20 mouse cellular contexts compared by ENCODE assay signal in genomic region chr2:136456468-136456867, GRCm38 (mm10). TPM values are rescaled to one million over a fixed set of nuclear protein-coding genes. Genes with fewer than 3 reads are reported as not detected.
DNase-seq lines count a peak whose midpoint lies in the region; ATAC-seq and TF ChIP-seq lines count a peak whose summit lies in the region.
"Had no signal": no experiment of that assay in that cellular context is flagged by ENCODE, and none has a peak within 500 bp of the region (broad histone marks: within the 10 kb centered on the region; RNA-seq: fewer than 3 reads in every experiment).

No protein-coding gene starts in this region.

- no peak overlapping the region for H3K4me3 ChIP-seq in kidney, embryonic 14.5 days (ENCODE audit: low read length)
- no peak overlapping the region for H3K4me3 ChIP-seq in liver, embryonic 11.5 days (ENCODE audit: low read depth, low read length)
- H3K4me3 ChIP-seq in liver, postnatal 0 days (ENCODE audit: low read depth, low read length), result no peak overlapping the region
- H3K4me3 ChIP-seq in forebrain, embryonic 10.5 days, result no peak overlapping the region

- no peaks in the 10 kb centered on the region for H3K27me3 ChIP-seq in kidney, embryonic 14.5 days (ENCODE audit: control insufficient read depth, insufficient read depth, low read length)
- no peaks in the 10 kb centered on the region for H3K27me3 ChIP-seq in liver, embryonic 11.5 days (replicated peaks; ENCODE audit: control insufficient read depth, insufficient read depth, low read length)
- H3K27me3 ChIP-seq in liver, postnatal 0 days (ENCODE audit: insufficient read depth, low read length), result no peaks in the 10 kb centered on the region
- no peaks in the 10 kb centered on the region for H3K27me3 ChIP-seq in forebrain, embryonic 10.5 days (ENCODE audit: poor library complexity, severe bottlenecking)

- peak; percentile 73; the same call in 1 of the 2 replicates for ATAC-seq in kidney, embryonic 14.5 days (ENCODE audit: low FRiP score, low TSS enrichment)
- ATAC-seq in liver, embryonic 11.5 days (replicated peaks; ENCODE audit: low FRiP score), result peak; percentile 49
- peak; percentile 83 for ATAC-seq in liver, postnatal 0 days
- ATAC-seq: CD4-positive, CD25-positive, alpha-beta regulatory T cell, adult 4 months; forebrain, embryonic 14.5 days; hindbrain, embryonic 16.5 days had no signal

- H3K4me2 ChIP-seq in kidney, embryonic 14.5 days (replicated peaks; ENCODE audit: low read depth, low read length), result no peak overlapping the region
- no peak overlapping the region for H3K4me2 ChIP-seq in liver, embryonic 11.5 days
- H3K4me2 ChIP-seq in liver, postnatal 0 days (ENCODE audit: low read depth, low read length), result 0 out of 2 replicates have a peak overlapping the region, but pooled peaks have one; percentile 23
- H3K4me2 ChIP-seq: heart, embryonic 11.5 days had no signal

- no peak overlapping the region for H3K9ac ChIP-seq in kidney, embryonic 14.5 days (ENCODE audit: low read depth, low read length)
- H3K9ac ChIP-seq in liver, embryonic 11.5 days (ENCODE audit: low read depth, low read length), result no peak overlapping the region
- no peak overlapping the region for H3K9ac ChIP-seq in liver, postnatal 0 days (replicated peaks)

- TF ChIP-seq EP300 in liver, postnatal 0 days (IDR thresholded peaks at IDR 0.05; ENCODE audit: low read depth), result no peak

- no peaks in the 10 kb centered on the region for H3K4me1 ChIP-seq in kidney, embryonic 14.5 days (ENCODE audit: control insufficient read depth, insufficient read depth, low read length)
- no peaks in the 10 kb centered on the region for H3K4me1 ChIP-seq in liver, embryonic 11.5 days (replicated peaks; ENCODE audit: control insufficient read depth, insufficient read depth, low read length)
- H3K4me1 ChIP-seq in liver, postnatal 0 days (ENCODE audit: insufficient read depth), result no peaks in the 10 kb centered on the region
- no peaks in the 10 kb centered on the region for H3K4me1 ChIP-seq in forebrain, embryonic 10.5 days

- H3K36me3 ChIP-seq in kidney, embryonic 14.5 days (ENCODE audit: control insufficient read depth, insufficient read depth, low read length), result no peaks in the 10 kb centered on the region
- no peaks in the 10 kb centered on the region for H3K36me3 ChIP-seq in liver, embryonic 11.5 days (ENCODE audit: control insufficient read depth, insufficient read depth, low read length)
- H3K36me3 ChIP-seq in liver, postnatal 0 days (replicated peaks; ENCODE audit: insufficient read depth, low read length), result no peaks in the 10 kb centered on the region
- no peaks in the 10 kb centered on the region for H3K36me3 ChIP-seq in forebrain, embryonic 10.5 days (replicated peaks)

- TF ChIP-seq CTCF in liver, postnatal 0 days (IDR thresholded peaks at IDR 0.05; ENCODE audit: low read depth), result no peak

- no peaks in the 10 kb centered on the region for H3K9me3 ChIP-seq in kidney, embryonic 14.5 days (ENCODE audit: control insufficient read depth, low read length)
- H3K9me3 ChIP-seq in liver, embryonic 11.5 days (ENCODE audit: control insufficient read depth, low read length), result no peaks in the 10 kb centered on the region
- H3K9me3 ChIP-seq in liver, postnatal 0 days (ENCODE audit: low read length), result no peaks in the 10 kb centered on the region
- no peaks in the 10 kb centered on the region for H3K9me3 ChIP-seq in forebrain, embryonic 10.5 days

- no peak overlapping the region for H3K27ac ChIP-seq in kidney, embryonic 14.5 days (ENCODE audit: low read depth, low read length)
- H3K27ac ChIP-seq in liver, embryonic 11.5 days (ENCODE audit: low read depth, low read length), result no peak overlapping the region
- 0 out of 2 replicates have a peak overlapping the region, but pooled peaks have one; percentile 12 for H3K27ac ChIP-seq in liver, postnatal 0 days (ENCODE audit: low read depth)
- no peak overlapping the region for H3K27ac ChIP-seq in forebrain, embryonic 10.5 days

- 50% methylated on average over 2 of the region's 2 CpGs for WGBS in kidney, embryonic 14.5 days
- 58% methylated on average over 2 of the region's 2 CpGs for WGBS in liver, embryonic 11.5 days
- 64% methylated on average over 2 of the region's 2 CpGs for WGBS in liver, postnatal 0 days (ENCODE audit: insufficient replicate concordance)
- WGBS in forebrain, embryonic 10.5 days, result 79% methylated on average over 2 of the region's 2 CpGs

- peak; percentile 74 for DNase-seq in kidney, adult 9 months
- no peak for DNase-seq in kidney, postnatal 10 days
- no peak for DNase-seq in liver, embryonic 11.5 days (ENCODE audit: low spot score)
- no peak for DNase-seq in liver, postnatal 0 days
- no peak for DNase-seq in urinary bladder, postnatal 25 days (ENCODE audit: low spot score)
- no peak for DNase-seq in forebrain, embryonic 10.5 days (ENCODE audit: extremely low spot score, low spot score)
- no peak for DNase-seq in frontal cortex, adult 2 months (ENCODE audit: extremely low spot score in 1 of 2, low spot score in 1 of 2)
- DNase-seq: adrenal gland, postnatal 25 days; cerebellum, adult 9-10 months; gastrocnemius, postnatal 10 days; heart, adult 11 months; layer of hippocampus, adult 9-11 months; lung, postnatal 4 days; midbrain, embryonic 14.5 days; thymus, postnatal 25 days had no signal

RNA-seq across cellular contexts. Expression of gene Ankef1, which starts 45.2 kb away (rescaled TPM):
- 0.30 and 0.39 TPM in 2 replicates for polyA plus RNA-seq in kidney, embryonic 14.5 days (2014; fragmentation: Nextera tagmentation; extraction: Ambion mirVana)
- polyA plus RNA-seq in liver, embryonic 11.5 days (2014; fragmentation: Nextera tagmentation; extraction: Ambion mirVana), result 0.11 and 0.36 TPM in 2 replicates
- polyA plus RNA-seq in liver, postnatal 0 days (2015; fragmentation: Nextera tagmentation; extraction: Ambion mirVana), result not detected in 2 replicates
- polyA plus RNA-seq in forebrain, embryonic 10.5 days (2016; fragmentation: Nextera tagmentation; extraction: Ambion mirVana), result 0.70 and 0.79 TPM in 2 replicates
- polyA plus RNA-seq in frontal cortex, adult 2 months (2012; rRNA removed), result 0.55 and 0.56 TPM in 2 replicates
- polyA plus RNA-seq: CD4-positive, CD25-positive, alpha-beta regulatory T cell, adult 4 months had no signal
